Mouse (Mus musculus): ENCODE results near the gene Pde6h.

DNA sequence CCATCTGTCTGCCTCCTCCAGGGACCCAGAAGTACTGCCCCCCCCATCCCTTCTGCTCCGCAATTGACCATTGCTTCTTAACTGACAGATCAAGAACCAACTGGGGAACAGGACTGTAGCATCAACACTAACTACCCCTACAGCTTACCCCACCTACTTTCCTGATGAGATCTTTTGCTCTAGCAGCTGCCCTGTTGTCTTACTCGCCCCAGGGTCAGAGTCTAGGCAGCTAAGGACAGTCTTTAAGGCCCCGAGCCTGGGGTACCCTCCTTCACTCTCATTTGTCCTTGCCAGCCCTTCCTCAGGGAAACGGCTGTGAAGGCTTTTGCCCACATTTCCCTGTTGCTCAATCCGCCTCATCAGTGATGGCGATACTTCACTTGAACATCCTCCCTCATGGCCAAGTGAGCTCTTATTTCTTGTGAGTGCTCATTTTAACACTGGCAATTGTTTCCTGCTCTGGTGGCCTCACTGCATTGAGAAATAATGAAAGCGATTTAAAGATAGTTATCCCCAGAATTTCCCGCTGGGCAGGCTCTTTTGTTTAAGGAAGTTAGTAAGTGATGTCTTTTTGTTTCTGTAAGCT, 19.7 kb upstream of the Pde6h start:
- no peak for TF ChIP-seq POLR2A (IDR thresholded peaks at IDR 0.05; ENCODE audit: borderline replicate concordance, insufficient read depth, low read length)
- TF ChIP-seq CTCF (IDR thresholded peaks at IDR 0.05; ENCODE audit: borderline replicate concordance, insufficient read depth, low read depth, low read length) = no peak

Measured in cerebellum, adult 2 months (tissue).